Mouse (Mus musculus): ENCODE measurements around the gene Lpin3. TPM values are rescaled to one million over a fixed set of nuclear protein-coding genes. Genes with fewer than 3 reads are reported as not detected.

Gene Lpin3
- polyA plus RNA-seq, 1 experiment from 2014 or later = 1.6 TPM

GRCm38 (mm10) chr2:160901656-160902412, 21.4 kb downstream of the Lpin3 start:
- Histone ChIP-seq H3K9me3 (replicated peaks) (no peaks in the 10 kb centered on the region), H3K4me1 (no peaks in the 10 kb centered on the region), H3K27me3 (ENCODE audit: low read depth, poor library complexity, severe bottlenecking) (no peaks in the 10 kb centered on the region), H3K27ac (no peak overlapping the region), H3K4me3 (no peak overlapping the region), H3K36me3 (no peaks in the 10 kb centered on the region)
- 84% methylated on average over 7 of the region's 7 CpGs for WGBS
- DNase-seq (ENCODE audit: low spot score) = no peak

GRCm38 (mm10) chr2:160905301-160905700, 24.8 kb downstream of the Lpin3 start:
- Histone ChIP-seq H3K27ac (no peak overlapping the region), H3K36me3 (peaks cover 5% of the 10 kb centered on the region; the same call in 1 of the 2 replicates), H3K4me1 (peaks cover 7% of the 10 kb centered on the region; the same call in 1 of the 2 replicates), H3K4me3 (no peak overlapping the region), H3K9me3 (replicated peaks) (no peaks in the 10 kb centered on the region), H3K27me3 (ENCODE audit: low read depth, poor library complexity, severe bottlenecking) (peaks cover 30% of the 10 kb centered on the region)
- DNase-seq (ENCODE audit: low spot score) = no peak
- WGBS = 96% methylated on average over 12 of the region's 12 CpGs

GRCm38 (mm10) chr2:160906101-160906500, 25.6 kb downstream of the Lpin3 start:
- H3K36me3 ChIP-seq = peaks cover 5% of the 10 kb centered on the region; the same call in 1 of the 2 replicates
- H3K27me3 ChIP-seq (ENCODE audit: low read depth, poor library complexity, severe bottlenecking) = peaks cover 38% of the 10 kb centered on the region
- DNase-seq (ENCODE audit: low spot score) = no peak
- H3K4me1 ChIP-seq = peaks cover 8% of the 10 kb centered on the region
- H3K27ac ChIP-seq = no peak overlapping the region
- H3K4me3 ChIP-seq = no peak overlapping the region
- 79% methylated on average over 5 of the region's 5 CpGs for WGBS
- H3K9me3 ChIP-seq (replicated peaks) = no peaks in the 10 kb centered on the region

- Histone ChIP-seq H3K36me3 (peaks cover 5% of the 10 kb centered on the region; the same call in 1 of the 2 replicates), H3K4me3 (no peak overlapping the region), H3K27me3 (ENCODE audit: low read depth, poor library complexity, severe bottlenecking) (peaks cover 64% of the 10 kb centered on the region), H3K9me3 (replicated peaks) (no peaks in the 10 kb centered on the region), H3K4me1 (peaks cover 30% of the 10 kb centered on the region), H3K27ac (no peak overlapping the region)
- WGBS = 61% methylated on average over 18 of the region's 18 CpGs
- no peak for DNase-seq (ENCODE audit: low spot score)
These were observed 28.1 kb downstream of the Lpin3 start for GRCm38 (mm10) chr2:160908607-160909006.

- peaks cover 41% of the 10 kb centered on the region for H3K4me1 ChIP-seq
- H3K27me3 ChIP-seq (ENCODE audit: low read depth, poor library complexity, severe bottlenecking) = peaks cover 77% of the 10 kb centered on the region
- DNase-seq (ENCODE audit: low spot score) = no peak
- no peak overlapping the region for H3K27ac ChIP-seq
- H3K4me3 ChIP-seq = no peak overlapping the region
- H3K9me3 ChIP-seq (replicated peaks) = no peaks in the 10 kb centered on the region
- 89% methylated on average over 5 of the region's 5 CpGs for WGBS
- H3K36me3 ChIP-seq = peaks cover 5% of the 10 kb centered on the region; the same call in 1 of the 2 replicates
These were observed 30.2 kb downstream of the Lpin3 start for GRCm38 (mm10) chr2:160910633-160911032.

GRCm38 (mm10) chr2:160911558-160912201, 31.2 kb downstream of the Lpin3 start:
- H3K4me1 ChIP-seq = peaks cover 46% of the 10 kb centered on the region
- peak; percentile 64 for DNase-seq (ENCODE audit: low spot score)
- peak overlapping the region; percentile 88 for H3K27ac ChIP-seq
- peaks cover 5% of the 10 kb centered on the region; the same call in 1 of the 2 replicates for H3K36me3 ChIP-seq
- 3% methylated on average over 64 of the region's 64 CpGs for WGBS
- peak overlapping the region; percentile 68 for H3K4me3 ChIP-seq
- peaks cover 85% of the 10 kb centered on the region for H3K27me3 ChIP-seq (ENCODE audit: low read depth, poor library complexity, severe bottlenecking)
- no peaks in the 10 kb centered on the region for H3K9me3 ChIP-seq (replicated peaks)

GRCm38 (mm10) chr2:160912231-160912671, 31.8 kb downstream of the Lpin3 start, which contains the start of gene Emilin3:
Emilin3 (minus strand) TSS chr2:160912328.
- Histone ChIP-seq H3K4me1 (peaks cover 46% of the 10 kb centered on the region), H3K9me3 (replicated peaks) (no peaks in the 10 kb centered on the region), H3K4me3 (peak within 1 kb of the TSS; percentile 68), H3K27ac (peak within 1 kb of the TSS; percentile 88), H3K27me3 (ENCODE audit: low read depth, poor library complexity, severe bottlenecking) (peaks cover 85% of the 10 kb centered on the region), H3K36me3 (peaks cover 5% of the 10 kb centered on the region; the same call in 1 of the 2 replicates)
- WGBS = under 1% methylated on average over 46 of the region's 46 CpGs
- peak; percentile 80 for DNase-seq (ENCODE audit: low spot score)

- Histone ChIP-seq H3K4me3 (no peak overlapping the region), H3K4me1 (peaks cover 44% of the 10 kb centered on the region), H3K36me3 (no peaks in the 10 kb centered on the region; the same call in 1 of the 2 replicates), H3K27me3 (ENCODE audit: low read depth, poor library complexity, severe bottlenecking) (peaks cover 61% of the 10 kb centered on the region), H3K9me3 (replicated peaks) (no peaks in the 10 kb centered on the region), H3K27ac (no peak overlapping the region)
- no peak for DNase-seq (ENCODE audit: low spot score)
- 86% methylated on average over 9 of the region's 9 CpGs for WGBS
These were observed 34.2 kb downstream of the Lpin3 start for GRCm38 (mm10) chr2:160914656-160915055.

- Histone ChIP-seq H3K27ac (peak overlapping the region; percentile 26; the same call in 1 of the 2 replicates), H3K36me3 (no peaks in the 10 kb centered on the region), H3K4me3 (no peak overlapping the region), H3K4me1 (peaks cover 58% of the 10 kb centered on the region), H3K9me3 (replicated peaks) (no peaks in the 10 kb centered on the region), H3K27me3 (ENCODE audit: low read depth, poor library complexity, severe bottlenecking) (peaks cover 47% of the 10 kb centered on the region)
- 85% methylated on average over 13 of the region's 13 CpGs for WGBS
- no peak for DNase-seq (ENCODE audit: low spot score)
These were observed 35.5 kb downstream of the Lpin3 start for GRCm38 (mm10) chr2:160915821-160916610.

- Histone ChIP-seq H3K9me3 (replicated peaks) (no peaks in the 10 kb centered on the region), H3K4me3 (no peak overlapping the region), H3K27ac (no peak overlapping the region), H3K4me1 (peaks cover 58% of the 10 kb centered on the region), H3K27me3 (ENCODE audit: low read depth, poor library complexity, severe bottlenecking) (peaks cover 40% of the 10 kb centered on the region), H3K36me3 (no peaks in the 10 kb centered on the region)
- WGBS = 86% methylated on average over 8 of the region's 8 CpGs
- no peak for DNase-seq (ENCODE audit: low spot score)
These were observed 36.2 kb downstream of the Lpin3 start for GRCm38 (mm10) chr2:160916714-160917113.

- no peak overlapping the region for H3K4me3 ChIP-seq
- H3K4me1 ChIP-seq = peaks cover 54% of the 10 kb centered on the region
- no peaks in the 10 kb centered on the region for H3K36me3 ChIP-seq
- H3K9me3 ChIP-seq (replicated peaks) = no peaks in the 10 kb centered on the region
- DNase-seq (ENCODE audit: low spot score) = no peak
- peaks cover 34% of the 10 kb centered on the region for H3K27me3 ChIP-seq (ENCODE audit: low read depth, poor library complexity, severe bottlenecking)
- WGBS = 97% methylated on average over 3 of the region's 3 CpGs
- no peak overlapping the region for H3K27ac ChIP-seq
These were observed 36.8 kb downstream of the Lpin3 start for GRCm38 (mm10) chr2:160917313-160917712.

- peaks cover 44% of the 10 kb centered on the region for H3K4me1 ChIP-seq
- H3K27me3 ChIP-seq (ENCODE audit: low read depth, poor library complexity, severe bottlenecking) = peaks cover 24% of the 10 kb centered on the region
- H3K27ac ChIP-seq = 0 out of 2 replicates have a peak overlapping the region, but pooled peaks have one; percentile 42
- no peaks in the 10 kb centered on the region for H3K9me3 ChIP-seq (replicated peaks)
- 70% methylated on average over 8 of the region's 8 CpGs for WGBS
- no peak overlapping the region for H3K4me3 ChIP-seq
- no peak for DNase-seq (ENCODE audit: low spot score)
- no peaks in the 10 kb centered on the region for H3K36me3 ChIP-seq
These were observed 37.9 kb downstream of the Lpin3 start for GRCm38 (mm10) chr2:160918154-160918929.
